Mouse (Mus musculus) bone marrow macrophage, adult 2 months (primary cell): ENCODE data around the gene Nmd3.

Experiments
- CTCF ChIP-seq: IDR thresholded peaks from 2 replicates; pipeline ENCODE4 v1.5.1; 2012; ENCODE audit warnings: low read depth, mild to moderate bottlenecking, low read length, moderate library complexity
- POLR2A ChIP-seq: IDR thresholded peaks from 2 replicates; pipeline ENCODE4 v1.6.1; 2012; ENCODE audit warnings: mild to moderate bottlenecking, low read depth, low read length, borderline replicate concordance

- TF ChIP-seq POLR2A: no peak
- no peak for TF ChIP-seq CTCF
These were observed 51.6 kb downstream of the Nmd3 start for GRCm38 (mm10) chr3:69773356-69773755.
